ENCODE assay signal across 8 mouse cellular contexts in the genomic region with DNA sequence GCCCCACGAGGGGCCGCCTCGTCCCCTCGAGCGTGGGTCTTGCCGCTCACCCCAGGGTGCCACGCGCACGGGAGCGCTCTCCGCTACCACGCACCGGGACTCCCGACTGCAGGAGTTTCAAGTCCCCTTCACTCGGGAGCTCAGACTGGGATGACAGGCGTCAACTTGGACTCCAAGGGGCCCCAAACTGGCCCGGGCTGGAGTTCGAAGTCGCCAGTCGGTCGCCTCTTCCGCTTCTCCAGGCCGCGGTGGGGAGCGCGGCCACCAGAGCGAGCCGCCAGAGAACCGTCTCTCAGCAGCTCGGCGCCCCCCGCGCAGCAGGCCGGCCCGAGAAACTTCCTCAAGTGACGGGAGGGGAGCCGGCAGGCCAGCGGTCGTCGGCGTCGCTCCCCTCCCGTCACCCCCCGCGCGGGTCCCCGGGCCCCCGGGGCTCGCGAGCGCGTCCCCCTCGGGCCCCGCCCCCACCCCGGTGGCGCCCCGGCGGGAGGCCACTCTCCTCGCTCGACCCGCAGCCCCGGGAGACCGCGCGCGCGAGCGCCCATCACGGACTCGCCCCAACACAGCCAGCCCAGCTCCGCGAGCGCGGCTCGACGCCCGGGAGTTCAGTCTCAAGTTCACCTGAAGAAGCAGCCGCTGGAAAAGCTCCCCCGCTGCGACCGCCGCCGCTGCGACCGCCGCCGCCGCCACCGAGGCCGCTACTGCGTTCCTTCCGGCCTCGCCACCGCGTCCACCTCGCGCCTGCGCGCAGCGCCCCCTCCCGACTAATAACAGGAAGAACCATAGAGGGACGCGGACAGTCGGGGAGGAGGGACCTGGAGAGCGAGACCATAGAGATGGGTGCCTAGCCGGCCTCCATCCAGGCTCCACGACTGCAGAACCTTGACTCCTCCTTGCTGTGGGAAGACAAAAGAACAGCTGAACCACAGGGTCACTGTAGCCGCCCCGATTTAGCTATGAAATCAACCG. TPM values are rescaled to one million over a fixed set of nuclear protein-coding genes. Genes with fewer than 3 reads are reported as not detected.
A peak's percentile ranks its signal among the peaks of the same experiment; 100 is the strongest.
DNase-seq lines count a peak whose midpoint lies in the region; ATAC-seq and TF ChIP-seq lines count a peak whose summit lies in the region.

A gene (minus strand): TSS at position 714 of the 966 bp plus-strand sequence.

- H3K27me3 ChIP-seq in heart, embryonic 12.5 days (replicated peaks), result no peaks in the 10 kb centered on the region
- H3K27me3 ChIP-seq in kidney, postnatal 0 days (ENCODE audit: insufficient read depth, low read length), result no peaks in the 10 kb centered on the region
- H3K27me3 ChIP-seq in liver, embryonic 11.5 days (replicated peaks; ENCODE audit: control insufficient read depth, insufficient read depth, low read length), result no peaks in the 10 kb centered on the region
- no peaks in the 10 kb centered on the region for H3K27me3 ChIP-seq in stomach, embryonic 14.5 days (ENCODE audit: control insufficient read depth, insufficient read depth, low read length)

- peaks cover 3% of the 10 kb centered on the region for H3K36me3 ChIP-seq in heart, embryonic 12.5 days
- H3K36me3 ChIP-seq in kidney, postnatal 0 days (ENCODE audit: insufficient read depth, low read length), result no peaks in the 10 kb centered on the region
- H3K36me3 ChIP-seq in liver, embryonic 11.5 days (ENCODE audit: control insufficient read depth, insufficient read depth, low read length), result no peaks in the 10 kb centered on the region
- H3K36me3 ChIP-seq in stomach, embryonic 14.5 days (ENCODE audit: control insufficient read depth, insufficient read depth, low read length), result no peaks in the 10 kb centered on the region

- H3K4me2 ChIP-seq in heart, embryonic 12.5 days, result peak within 1 kb of the TSS; percentile 97
- H3K4me2 ChIP-seq in kidney, postnatal 0 days (ENCODE audit: low read length), result peak within 1 kb of the TSS; percentile 92
- peak within 1 kb of the TSS; percentile 79 for H3K4me2 ChIP-seq in liver, embryonic 11.5 days
- peak within 1 kb of the TSS; percentile 55 for H3K4me2 ChIP-seq in stomach, embryonic 14.5 days (replicated peaks; ENCODE audit: low read depth, low read length)

- DNase-seq in CD4-positive helper T cell, adult 2 months (ENCODE audit: low read depth, low spot score), result peak; percentile 89
- peak; percentile 80 for DNase-seq in brain, embryonic 18.5 days (ENCODE audit: low read depth, low spot score)
- peak; percentile 98 for DNase-seq in kidney, postnatal 0 days (ENCODE audit: low spot score)
- peak; percentile 92 for DNase-seq in liver, embryonic 11.5 days (ENCODE audit: low spot score)
- peak; percentile 82 for DNase-seq in naive thymus-derived CD4-positive, alpha-beta T cell, adult 2 months (ENCODE audit: low read depth)

- ATAC-seq in erythroid progenitor cell, adult 5-6 weeks (replicated peaks; ENCODE audit: low FRiP score, poor library complexity, severe bottlenecking), result peak; percentile 94
- peak; percentile 93 for ATAC-seq in heart, embryonic 12.5 days (ENCODE audit: insufficient number of reproducible peaks, low FRiP score)
- peak; percentile 97 for ATAC-seq in kidney, postnatal 0 days (replicated peaks; ENCODE audit: low FRiP score, low read depth)
- peak; percentile 93 for ATAC-seq in liver, embryonic 11.5 days (replicated peaks; ENCODE audit: low FRiP score)
- peak; percentile 94 for ATAC-seq in stomach, embryonic 14.5 days (ENCODE audit: insufficient number of reproducible peaks, insufficient read depth, low FRiP score, low read depth)

- peak within 1 kb of the TSS; percentile 96 for H3K9ac ChIP-seq in heart, embryonic 12.5 days
- H3K9ac ChIP-seq in kidney, postnatal 0 days (ENCODE audit: low read depth, low read length), result peak within 1 kb of the TSS; percentile 95
- H3K9ac ChIP-seq in liver, embryonic 11.5 days (ENCODE audit: low read depth, low read length), result peak within 1 kb of the TSS; percentile 87
- peak within 1 kb of the TSS; percentile 83 for H3K9ac ChIP-seq in stomach, embryonic 14.5 days (replicated peaks; ENCODE audit: low read depth, low read length)

- H3K4me1 ChIP-seq in heart, embryonic 12.5 days (replicated peaks), result peaks cover 35% of the 10 kb centered on the region
- H3K4me1 ChIP-seq in kidney, postnatal 0 days (replicated peaks; ENCODE audit: insufficient read depth, low read length), result 0 out of 2 replicates have a peak, but pooled peaks cover 7% of the 10 kb centered on the region
- H3K4me1 ChIP-seq in liver, embryonic 11.5 days (replicated peaks; ENCODE audit: control insufficient read depth, insufficient read depth, low read length), result peaks cover 38% of the 10 kb centered on the region
- peaks cover 6% of the 10 kb centered on the region for H3K4me1 ChIP-seq in stomach, embryonic 14.5 days (ENCODE audit: control insufficient read depth, insufficient read depth, low read length)

- peak; percentile 81 for TF ChIP-seq CTCF in kidney, postnatal 0 days (IDR thresholded peaks at IDR 0.05; ENCODE audit: low read depth)

- peak within 1 kb of the TSS; percentile 96 for H3K27ac ChIP-seq in heart, embryonic 12.5 days (ENCODE audit: poor library complexity, severe bottlenecking)
- peak within 1 kb of the TSS; percentile 94 for H3K27ac ChIP-seq in kidney, postnatal 0 days
- peak within 1 kb of the TSS; percentile 81 for H3K27ac ChIP-seq in liver, embryonic 11.5 days (ENCODE audit: low read depth, low read length)
- H3K27ac ChIP-seq in stomach, embryonic 14.5 days (ENCODE audit: low read length), result peak within 1 kb of the TSS; percentile 91

- H3K9me3 ChIP-seq in heart, embryonic 12.5 days (replicated peaks), result peaks cover 4% of the 10 kb centered on the region
- no peaks in the 10 kb centered on the region for H3K9me3 ChIP-seq in kidney, postnatal 0 days (replicated peaks; ENCODE audit: low read length)
- H3K9me3 ChIP-seq in liver, embryonic 11.5 days (ENCODE audit: control insufficient read depth, low read length), result 0 out of 2 replicates have a peak, but pooled peaks cover 1% of the 10 kb centered on the region
- no peaks in the 10 kb centered on the region for H3K9me3 ChIP-seq in stomach, embryonic 14.5 days (ENCODE audit: control insufficient read depth, low read depth, low read length)

- peak within 1 kb of the TSS; percentile 96 for H3K4me3 ChIP-seq in heart, embryonic 12.5 days
- peak within 1 kb of the TSS; percentile 93 for H3K4me3 ChIP-seq in kidney, postnatal 0 days (replicated peaks; ENCODE audit: low read depth, low read length)
- peak within 1 kb of the TSS; percentile 76 for H3K4me3 ChIP-seq in liver, embryonic 11.5 days (ENCODE audit: low read depth, low read length)
- peak within 1 kb of the TSS; percentile 76 for H3K4me3 ChIP-seq in stomach, embryonic 14.5 days (ENCODE audit: low read depth, low read length)

- 1% methylated on average over 110 of the region's 110 CpGs for WGBS in heart, embryonic 12.5 days
- WGBS in kidney, postnatal 0 days, result 1% methylated on average over 106 of the region's 110 CpGs
- WGBS in liver, embryonic 11.5 days, result under 1% methylated on average over 105 of the region's 110 CpGs
- under 1% methylated on average over 95 of the region's 110 CpGs for WGBS in stomach, embryonic 14.5 days

RNA-seq across cellular contexts. Expression of the gene that starts here (rescaled TPM):
- total RNA-seq in erythroid progenitor cell, adult 5-6 weeks (2015; ENCODE audit: low replicate concordance), result 31.0 and 33.1 TPM in 2 replicates
- 31.1 and 45.7 TPM in 2 replicates for total RNA-seq in erythroid progenitor cell, adult 5-6 weeks (2017; ENCODE audit: low replicate concordance)
- 38.7 and 40.4 TPM in 2 replicates for polyA plus RNA-seq in heart, embryonic 12.5 days (2016; fragmentation: Nextera tagmentation; extraction: Ambion mirVana)
- 29.9 and 30.2 TPM in 2 replicates for polyA plus RNA-seq in kidney, postnatal 0 days (2015; fragmentation: Nextera tagmentation; extraction: Ambion mirVana)
- polyA plus RNA-seq in liver, embryonic 11.5 days (2014; fragmentation: Nextera tagmentation; extraction: Ambion mirVana), result 28.7 and 34.7 TPM in 2 replicates
- polyA plus RNA-seq in stomach, embryonic 14.5 days (2014; fragmentation: Nextera tagmentation; extraction: Ambion mirVana), result 50.7 and 52.1 TPM in 2 replicates

Comparison
In these comparisons a context has a peak if more than half of its experiments do, and no peak if none do; other contexts are left out.
1. Peak in every context shown above with its lines: DNase-seq, ATAC-seq, H3K4me3 ChIP-seq and H3K27ac ChIP-seq.